Mouse (Mus musculus): ENCODE measurements at regions not wholly inside any gene's neighbourhood (a gene's known extent, or its start where the extent isn't known, plus 50 kb on each side); places are given as distances from the start of the nearest gene placed in this dataset.

GRCm38 (mm10) chr7:135798441-135798840, 82.3 kb upstream of the Mki67 start:
- H3K27me3 ChIP-seq: no peaks in the 10 kb centered on the region
- no peaks in the 10 kb centered on the region for H3K4me1 ChIP-seq
- H3K9me3 ChIP-seq (replicated peaks): no peaks in the 10 kb centered on the region
- H3K27ac ChIP-seq: no peak overlapping the region
- H3K9ac ChIP-seq: no peak overlapping the region
- H3K4me2 ChIP-seq: no peak overlapping the region
- WGBS: 56% methylated on average over 2 of the region's 2 CpGs
- H3K36me3 ChIP-seq: no peaks in the 10 kb centered on the region
- no peak overlapping the region for H3K4me3 ChIP-seq (replicated peaks)
- ATAC-seq (replicated peaks; ENCODE audit: low FRiP score): no peak

GRCm38 (mm10) chr7:135802598-135803121, 86.5 kb upstream of the Mki67 start:
- H3K27me3 ChIP-seq: no peaks in the 10 kb centered on the region
- no peak overlapping the region for H3K4me3 ChIP-seq (replicated peaks)
- H3K9me3 ChIP-seq (replicated peaks): no peaks in the 10 kb centered on the region
- 81% methylated on average over 15 of the region's 15 CpGs for WGBS
- no peak overlapping the region for H3K9ac ChIP-seq
- H3K27ac ChIP-seq: no peak overlapping the region
- ATAC-seq (replicated peaks; ENCODE audit: low FRiP score): no peak
- H3K4me1 ChIP-seq: 0 out of 2 replicates have a peak, but pooled peaks cover 3% of the 10 kb centered on the region
- H3K36me3 ChIP-seq: no peaks in the 10 kb centered on the region
- H3K4me2 ChIP-seq: no peak overlapping the region

GRCm38 (mm10) chr7:135804730-135805129, 88.6 kb upstream of the Mki67 start:
- Histone ChIP-seq H3K4me2 (no peak overlapping the region), H3K9me3 (replicated peaks) (no peaks in the 10 kb centered on the region), H3K4me1 (peaks cover 10% of the 10 kb centered on the region), H3K9ac (no peak overlapping the region), H3K36me3 (no peaks in the 10 kb centered on the region), H3K27me3 (no peaks in the 10 kb centered on the region), H3K4me3 (replicated peaks) (no peak overlapping the region), H3K27ac (no peak overlapping the region)
- 29% methylated on average over 7 of the region's 7 CpGs for WGBS
- no peak for ATAC-seq (replicated peaks; ENCODE audit: low FRiP score)

- H3K4me3 ChIP-seq (replicated peaks): no peak overlapping the region
Observed at GRCm38 (mm10) chr7:135806139-135806538, 90.0 kb upstream of the Mki67 start.

GRCm38 (mm10) chr7:135806673-135807072, 90.5 kb upstream of the Mki67 start:
- H3K4me3 ChIP-seq (replicated peaks): no peak overlapping the region
- 95% methylated on average over 7 of the region's 7 CpGs for WGBS
- no peak overlapping the region for H3K9ac ChIP-seq
- no peak overlapping the region for H3K4me2 ChIP-seq
- no peaks in the 10 kb centered on the region for H3K36me3 ChIP-seq
- H3K27ac ChIP-seq: no peak overlapping the region
- no peaks in the 10 kb centered on the region for H3K9me3 ChIP-seq (replicated peaks)
- H3K4me1 ChIP-seq: peaks cover 23% of the 10 kb centered on the region
- no peaks in the 10 kb centered on the region for H3K27me3 ChIP-seq
- no peak for ATAC-seq (replicated peaks; ENCODE audit: low FRiP score)

More at GRCm38 (mm10) chr7:135806139-135806538, 90.0 kb upstream of the Mki67 start:
- Histone ChIP-seq H3K4me2 (no peak overlapping the region), H3K36me3 (no peaks in the 10 kb centered on the region), H3K9me3 (replicated peaks) (no peaks in the 10 kb centered on the region), H3K4me1 (peaks cover 18% of the 10 kb centered on the region), H3K9ac (no peak overlapping the region), H3K27me3 (no peaks in the 10 kb centered on the region), H3K27ac (no peak overlapping the region)
- WGBS: 64% methylated on average over 8 of the region's 8 CpGs
- no peak for ATAC-seq (replicated peaks; ENCODE audit: low FRiP score)

- H3K27me3 ChIP-seq: no peaks in the 10 kb centered on the region
- H3K4me3 ChIP-seq (replicated peaks): no peak overlapping the region
- H3K27ac ChIP-seq: no peak overlapping the region
- 80% methylated on average over 10 of the region's 10 CpGs for WGBS
- no peaks in the 10 kb centered on the region for H3K9me3 ChIP-seq (replicated peaks)
- H3K4me1 ChIP-seq: peaks cover 27% of the 10 kb centered on the region
- H3K9ac ChIP-seq: no peak overlapping the region
- ATAC-seq (replicated peaks; ENCODE audit: low FRiP score): no peak
- H3K36me3 ChIP-seq: no peaks in the 10 kb centered on the region
- no peak overlapping the region for H3K4me2 ChIP-seq
Observed at GRCm38 (mm10) chr7:135809167-135809566, 93.0 kb upstream of the Mki67 start.

GRCm38 (mm10) chr7:135809751-135810379, 93.7 kb upstream of the Mki67 start:
- no peaks in the 10 kb centered on the region for H3K36me3 ChIP-seq
- no peak for ATAC-seq (replicated peaks; ENCODE audit: low FRiP score)
- H3K9me3 ChIP-seq (replicated peaks): no peaks in the 10 kb centered on the region
- H3K4me1 ChIP-seq: peaks cover 27% of the 10 kb centered on the region
- no peak overlapping the region for H3K4me2 ChIP-seq
- 46% methylated on average over 12 of the region's 12 CpGs for WGBS
- H3K9ac ChIP-seq: no peak overlapping the region
- H3K27ac ChIP-seq: no peak overlapping the region
- H3K27me3 ChIP-seq: no peaks in the 10 kb centered on the region
- no peak overlapping the region for H3K4me3 ChIP-seq (replicated peaks)

DNA sequence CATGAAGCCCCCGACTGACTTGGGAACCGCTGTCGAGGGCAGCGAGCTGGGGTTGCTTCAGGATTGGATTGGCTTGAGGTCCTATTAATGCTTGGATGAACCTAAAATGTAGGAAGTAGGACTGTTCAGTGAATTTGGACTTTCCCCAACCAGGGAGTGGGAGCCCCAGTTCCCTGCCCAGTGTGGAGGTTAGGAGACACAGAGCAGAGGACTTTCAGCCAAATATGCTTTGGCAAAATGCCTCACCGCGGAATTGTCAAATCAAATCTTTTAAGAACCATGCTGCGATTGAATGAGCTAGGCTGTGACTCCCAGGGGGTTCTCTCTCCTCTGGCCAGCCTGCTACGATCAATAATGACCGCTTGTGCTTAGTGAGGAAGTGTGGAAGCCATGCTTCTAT, 94.8 kb upstream of the Mki67 start:
- no peaks in the 10 kb centered on the region for H3K27me3 ChIP-seq
- H3K4me2 ChIP-seq: no peak overlapping the region
- H3K4me3 ChIP-seq (replicated peaks): no peak overlapping the region
- ATAC-seq (replicated peaks; ENCODE audit: low FRiP score): no peak
- 0 out of 2 replicates have a peak overlapping the region, but pooled peaks have one; percentile 14 for H3K27ac ChIP-seq
- WGBS: 68% methylated on average over 9 of the region's 9 CpGs
- H3K36me3 ChIP-seq: no peaks in the 10 kb centered on the region
- H3K4me1 ChIP-seq: peaks cover 27% of the 10 kb centered on the region
- no peaks in the 10 kb centered on the region for H3K9me3 ChIP-seq (replicated peaks)
- no peak overlapping the region for H3K9ac ChIP-seq

- Histone ChIP-seq H3K27me3 (no peaks in the 10 kb centered on the region), H3K4me3 (replicated peaks) (no peak overlapping the region), H3K36me3 (no peaks in the 10 kb centered on the region), H3K27ac (no peak overlapping the region), H3K4me1 (peaks cover 22% of the 10 kb centered on the region), H3K4me2 (no peak overlapping the region), H3K9ac (no peak overlapping the region), H3K9me3 (replicated peaks) (no peaks in the 10 kb centered on the region)
- peak; percentile 26; the same call in 1 of the 2 replicates for ATAC-seq (replicated peaks; ENCODE audit: low FRiP score)
- 87% methylated on average over 3 of the region's 3 CpGs for WGBS
Observed at GRCm38 (mm10) chr7:135813616-135814015, 97.5 kb upstream of the Mki67 start.

DNA sequence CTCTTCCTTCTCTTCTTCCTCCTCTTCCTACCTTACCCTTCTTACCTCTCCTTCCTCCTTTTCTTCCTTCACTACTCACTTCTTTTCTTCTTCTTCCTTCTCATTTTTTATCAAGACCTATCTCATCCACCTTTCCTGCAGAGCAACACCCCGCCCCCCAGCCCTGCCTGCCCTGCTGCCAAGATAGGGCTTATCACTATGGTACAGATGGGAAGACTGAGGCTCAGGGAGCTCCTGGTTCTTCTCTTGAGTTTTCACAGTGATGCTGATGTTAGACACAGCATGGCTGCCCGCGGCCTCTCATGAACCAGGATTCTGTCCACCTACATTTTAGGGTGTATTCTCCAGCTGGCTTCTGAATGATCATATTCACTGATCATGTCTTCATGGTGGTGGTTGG, 100.0 kb upstream of the Mki67 start:
- Histone ChIP-seq H3K27ac (no peak overlapping the region), H3K4me2 (no peak overlapping the region), H3K9ac (no peak overlapping the region), H3K36me3 (no peaks in the 10 kb centered on the region), H3K9me3 (replicated peaks) (no peaks in the 10 kb centered on the region), H3K27me3 (no peaks in the 10 kb centered on the region), H3K4me3 (replicated peaks) (no peak overlapping the region), H3K4me1 (peaks cover 8% of the 10 kb centered on the region)
- 97% methylated on average over 3 of the region's 3 CpGs for WGBS
- peak; percentile 78 for ATAC-seq (replicated peaks; ENCODE audit: low FRiP score)

- Histone ChIP-seq H3K27ac (no peak overlapping the region), H3K9me3 (replicated peaks) (no peaks in the 10 kb centered on the region), H3K36me3 (no peaks in the 10 kb centered on the region), H3K4me3 (replicated peaks) (no peak overlapping the region), H3K27me3 (no peaks in the 10 kb centered on the region), H3K9ac (no peak overlapping the region), H3K4me2 (no peak overlapping the region), H3K4me1 (no peaks in the 10 kb centered on the region)
- WGBS: 58% methylated on average over 3 of the region's 3 CpGs
- ATAC-seq (replicated peaks; ENCODE audit: low FRiP score): 0 out of 2 replicates have a peak, but pooled peaks have one; percentile 56
Observed at GRCm38 (mm10) chr7:135817868-135818267, 101.7 kb upstream of the Mki67 start.

- H3K4me1 ChIP-seq: no peaks in the 10 kb centered on the region
- no peaks in the 10 kb centered on the region for H3K9me3 ChIP-seq (replicated peaks)
- H3K36me3 ChIP-seq: no peaks in the 10 kb centered on the region
- 0 out of 2 replicates have a peak, but pooled peaks have one; percentile 46 for ATAC-seq (replicated peaks; ENCODE audit: low FRiP score)
- H3K4me3 ChIP-seq (replicated peaks): no peak overlapping the region
- 79% methylated on average over 3 of the region's 3 CpGs for WGBS
- H3K4me2 ChIP-seq: no peak overlapping the region
- no peak overlapping the region for H3K9ac ChIP-seq
- no peaks in the 10 kb centered on the region for H3K27me3 ChIP-seq
- no peak overlapping the region for H3K27ac ChIP-seq
Observed at GRCm38 (mm10) chr7:135818298-135818697, 102.1 kb upstream of the Mki67 start.
